Mouse (Mus musculus) gastrocnemius, adult 2 months (tissue): ENCODE results near the gene Abhd12. TPM values are rescaled to one million over a fixed set of nuclear protein-coding genes. Genes with fewer than 3 reads are reported as not detected.

Experiments
- DNase-seq: peaks from one replicate; pipeline ENCODE4 v3.0.0; 2022
- H3K27ac ChIP-seq: fragments of 200-600 bp; 2 replicates; pipeline ENCODE4 v1.8.1; 2022; ENCODE audit warnings: mild to moderate bottlenecking
- H3K4me3 ChIP-seq: fragments of 200-600 bp; 2 replicates; pipeline ENCODE4 v1.8.1; 2022; ENCODE audit warnings: mild to moderate bottlenecking, moderate library complexity
- CTCF ChIP-seq: fragments of 200-600 bp; IDR thresholded peaks from 2 replicates; pipeline ENCODE4 v1.8.1; 2022; ENCODE audit warnings: antibody characterized with exemption, mild to moderate bottlenecking, moderate library complexity
- intact Hi-C: fragments of 180-260 bp; cut with DNase I; formaldehyde crosslinking; loops from one replicate; pipeline ENCODE4 v1.15.1; 2025
- total RNA-seq, 2 experiments: library from RNA; stranded (reverse); gene quantifications; 2 replicates each; pipeline ENCODE4 v1.2.3; 2021

Gene Abhd12
- total RNA-seq, 2 experiments from 2014 or later = 24.3 to 25.4 TPM

GRCm38 (mm10) chr2:150837781-150838180 is 66.8 kb downstream of the Abhd12 start:
- Histone ChIP-seq H3K4me3 (no peak overlapping the region), H3K27ac (no peak overlapping the region; the same call in 1 of the 2 replicates)
- no peak for DNase-seq
- intact Hi-C loops = no loop called here
- no peak for TF ChIP-seq CTCF

- intact Hi-C loops = no loop called here
- H3K27ac ChIP-seq = no peak overlapping the region
- no peak for DNase-seq
- H3K4me3 ChIP-seq = no peak overlapping the region
- no peak for TF ChIP-seq CTCF
These were observed 67.6 kb downstream of the Abhd12 start for GRCm38 (mm10) chr2:150836906-150837305.

- H3K4me3 ChIP-seq = no peak overlapping the region
- DNase-seq = no peak
- intact Hi-C loops = no loop called here
- H3K27ac ChIP-seq = no peak overlapping the region
- TF ChIP-seq CTCF = no peak
These were observed 68.6 kb downstream of the Abhd12 start for GRCm38 (mm10) chr2:150835975-150836374.

GRCm38 (mm10) chr2:150834616-150835015 is 69.9 kb downstream of the Abhd12 start:
- no peak overlapping the region for H3K4me3 ChIP-seq
- intact Hi-C loops = no loop called here
- no peak for DNase-seq
- no peak overlapping the region for H3K27ac ChIP-seq
- no peak for TF ChIP-seq CTCF

- Histone ChIP-seq H3K27ac (no peak overlapping the region), H3K4me3 (no peak overlapping the region)
- no peak for DNase-seq
- intact Hi-C loops = no loop called here
- TF ChIP-seq CTCF = no peak
These were observed 72.5 kb downstream of the Abhd12 start for GRCm38 (mm10) chr2:150832029-150832428.

GRCm38 (mm10) chr2:150830911-150831441 is 73.6 kb downstream of the Abhd12 start:
- H3K4me3 ChIP-seq = no peak overlapping the region
- no peak for TF ChIP-seq CTCF
- DNase-seq = no peak
- peak overlapping the region; percentile 48; the same call in 1 of the 2 replicates for H3K27ac ChIP-seq
- intact Hi-C loops = no loop called here

GRCm38 (mm10) chr2:150830011-150830410 is 74.5 kb downstream of the Abhd12 start:
- intact Hi-C loops = no loop called here

GRCm38 (mm10) chr2:150828654-150829053 is 75.9 kb downstream of the Abhd12 start:
- Histone ChIP-seq H3K4me3 (no peak overlapping the region), H3K27ac (no peak overlapping the region)
- no peak for DNase-seq
- 0 out of 2 replicates have a peak, but pooled peaks have one; percentile 2 for TF ChIP-seq CTCF
- intact Hi-C loops = no loop called here

More at GRCm38 (mm10) chr2:150830011-150830410, 74.5 kb downstream of the Abhd12 start:
- TF ChIP-seq CTCF = no peak
- H3K27ac ChIP-seq = 0 out of 2 replicates have a peak overlapping the region, but pooled peaks have one; percentile 48
- DNase-seq = no peak
- no peak overlapping the region for H3K4me3 ChIP-seq

- Histone ChIP-seq H3K4me3 (no peak overlapping the region), H3K27ac (no peak overlapping the region)
- intact Hi-C loops = no loop called here
- TF ChIP-seq CTCF = no peak
- DNase-seq = no peak
These were observed 76.4 kb downstream of the Abhd12 start for GRCm38 (mm10) chr2:150828164-150828563.

- H3K27ac ChIP-seq = no peak overlapping the region
- DNase-seq = peak; percentile 40
- H3K4me3 ChIP-seq = no peak overlapping the region
- no peak for TF ChIP-seq CTCF
- intact Hi-C loops = no loop called here
These were observed 78.1 kb downstream of the Abhd12 start for GRCm38 (mm10) chr2:150826426-150826825.

- no peak for DNase-seq
- TF ChIP-seq CTCF = no peak
- no peak overlapping the region for H3K27ac ChIP-seq
- H3K4me3 ChIP-seq = no peak overlapping the region
- intact Hi-C loops = no loop called here
These were observed 81.6 kb downstream of the Abhd12 start for GRCm38 (mm10) chr2:150822987-150823386.

- Histone ChIP-seq H3K27ac (no peak overlapping the region), H3K4me3 (no peak overlapping the region)
- no peak for TF ChIP-seq CTCF
- intact Hi-C loops = no loop called here
- DNase-seq = no peak
These were observed 83.8 kb downstream of the Abhd12 start for GRCm38 (mm10) chr2:150820720-150821119.

GRCm38 (mm10) chr2:150818742-150819141 is 85.8 kb downstream of the Abhd12 start:
- Histone ChIP-seq H3K4me3 (no peak overlapping the region), H3K27ac (no peak overlapping the region)
- no peak for TF ChIP-seq CTCF
- no peak for DNase-seq
- intact Hi-C loops = no loop called here

- DNase-seq = no peak
- Histone ChIP-seq H3K27ac (no peak overlapping the region), H3K4me3 (no peak overlapping the region)
- intact Hi-C loops = no loop called here
- TF ChIP-seq CTCF = no peak
These were observed 87.7 kb downstream of the Abhd12 start for GRCm38 (mm10) chr2:150816676-150817402.
